Mouse (Mus musculus): ENCODE results near the gene Thbs3.

- TF ChIP-seq CTCF (IDR thresholded peaks at IDR 0.05; ENCODE audit: low read depth) = no peak
- TF ChIP-seq EP300 (IDR thresholded peaks at IDR 0.05; ENCODE audit: low read depth) = no peak
Observed at GRCm38 (mm10) chr3:89214681-89215411, at the start of gene Thbs3.
